Mouse (Mus musculus): ENCODE results near the gene Tmcc1. TPM values are rescaled to one million over a fixed set of nuclear protein-coding genes. Genes with fewer than 3 reads are reported as not detected.

Gene Tmcc1
- total RNA-seq, 1 experiment from 2014 or later = 191 TPM

- no peak for ATAC-seq (ENCODE audit: extremely low read depth, insufficient number of reproducible peaks, low FRiP score, poor library complexity, severe bottlenecking)
Measured at GRCm38 (mm10) chr6:115999227-115999626, 194.1 kb downstream of the Tmcc1 start.

- ATAC-seq (ENCODE audit: extremely low read depth, insufficient number of reproducible peaks, low FRiP score, poor library complexity, severe bottlenecking) = no peak
Measured at GRCm38 (mm10) chr6:115998758-115999157, 194.5 kb downstream of the Tmcc1 start.

- no peak for ATAC-seq (ENCODE audit: extremely low read depth, insufficient number of reproducible peaks, low FRiP score, poor library complexity, severe bottlenecking)
Measured at GRCm38 (mm10) chr6:115997726-115998311, 195.5 kb downstream of the Tmcc1 start.

GRCm38 (mm10) chr6:115996171-115996851 lies 197.0 kb downstream of the Tmcc1 start:
- no peak for ATAC-seq (ENCODE audit: extremely low read depth, insufficient number of reproducible peaks, low FRiP score, poor library complexity, severe bottlenecking)

DNA sequence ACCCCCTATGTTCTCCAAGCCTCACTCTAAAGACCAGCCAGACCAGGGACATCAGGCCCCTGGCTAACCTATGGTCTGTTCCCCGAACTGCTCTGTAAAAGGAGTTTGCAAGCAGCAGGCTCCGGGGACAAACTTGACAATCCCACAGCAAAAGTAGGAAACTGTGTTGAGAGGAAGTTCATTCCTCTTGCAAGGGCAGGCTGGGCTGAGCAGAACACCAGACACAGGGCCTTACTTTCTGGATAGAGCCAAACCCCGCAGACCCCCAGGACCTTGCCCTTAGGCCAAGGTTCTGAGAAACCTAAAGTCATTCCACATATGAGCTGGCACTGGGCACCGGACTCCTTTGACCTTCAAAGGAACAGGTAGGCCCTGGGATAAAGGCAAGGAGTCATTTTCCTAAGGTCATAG lies 197.8 kb downstream of the Tmcc1 start:
- ATAC-seq (ENCODE audit: extremely low read depth, insufficient number of reproducible peaks, low FRiP score, poor library complexity, severe bottlenecking) = no peak

DNA sequence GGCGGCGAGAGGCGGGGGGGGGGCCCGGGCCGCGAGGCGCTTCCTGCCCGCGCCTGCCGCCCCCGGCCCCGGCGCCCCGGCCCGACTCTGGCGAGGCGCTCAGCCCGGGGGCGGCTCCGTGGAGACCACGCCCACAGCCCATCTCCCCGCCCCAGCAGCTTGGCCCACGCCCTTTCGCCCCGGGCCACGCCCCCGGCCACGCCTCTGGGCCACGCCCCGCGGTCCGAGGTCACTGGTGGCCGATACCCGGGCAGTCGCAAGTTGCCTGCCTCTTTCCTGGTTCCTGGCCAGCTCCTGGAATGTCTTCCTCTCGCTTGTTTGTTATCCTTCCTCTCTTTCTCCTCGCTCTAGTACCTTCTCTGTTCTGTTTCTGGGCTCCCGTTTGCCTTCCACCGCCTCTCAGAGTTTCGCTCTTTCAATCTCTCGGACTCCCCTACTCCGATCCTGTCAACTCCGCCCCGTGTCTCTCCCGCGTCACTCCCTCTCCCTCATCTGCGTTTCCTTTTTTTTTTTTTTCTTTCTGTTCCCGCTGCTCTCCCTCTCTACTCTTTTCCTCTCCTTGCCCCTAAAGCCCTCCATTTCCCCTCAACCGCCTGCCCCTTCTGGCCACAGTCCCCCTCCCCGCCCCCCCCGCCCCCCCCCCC lies 198.3 kb downstream of the Tmcc1 start, which contains the start of gene Plxnd1:
TSS of gene Plxnd1 (minus strand) at position 129 of the 644 bp plus-strand sequence.
- peak; percentile 66 for ATAC-seq (ENCODE audit: extremely low read depth, insufficient number of reproducible peaks, low FRiP score, poor library complexity, severe bottlenecking)

GRCm38 (mm10) chr6:115994146-115994876 lies 199.0 kb downstream of the Tmcc1 start:
- no peak for ATAC-seq (ENCODE audit: extremely low read depth, insufficient number of reproducible peaks, low FRiP score, poor library complexity, severe bottlenecking)

DNA sequence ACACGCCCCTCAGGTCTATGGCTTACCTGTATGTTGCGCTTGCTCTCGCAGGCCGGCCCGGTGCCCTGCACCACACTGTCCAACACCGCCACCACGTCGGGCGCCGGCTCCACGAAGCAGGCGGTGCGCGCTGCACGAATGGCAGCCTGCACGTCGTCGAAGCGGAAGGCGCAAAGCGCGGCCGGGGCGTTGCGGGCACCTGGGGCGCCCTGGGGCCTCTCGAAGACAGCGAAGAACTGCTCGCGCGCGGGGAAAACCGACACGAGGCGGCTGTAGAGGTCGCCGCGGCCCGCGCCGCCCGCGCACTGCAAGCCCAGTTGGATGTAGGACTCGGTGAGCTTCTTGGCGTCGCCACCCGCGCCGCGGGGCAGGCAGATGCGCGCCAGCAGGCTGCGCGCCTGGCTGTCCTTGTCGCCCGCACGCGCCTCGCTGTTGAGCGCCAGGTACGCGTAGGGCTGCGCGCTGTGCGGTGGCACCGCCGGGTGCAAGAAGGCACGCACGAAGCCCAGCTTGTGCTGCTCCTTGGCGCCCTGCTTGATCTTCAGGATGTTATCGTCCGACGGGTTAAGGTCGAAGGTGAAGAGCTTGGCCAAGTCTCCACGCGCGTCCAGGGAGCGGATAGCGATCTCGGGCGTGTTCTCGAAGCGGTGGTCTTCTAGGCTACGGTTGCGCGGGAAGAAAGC lies 199.7 kb downstream of the Tmcc1 start:
- ATAC-seq (ENCODE audit: extremely low read depth, insufficient number of reproducible peaks, low FRiP score, poor library complexity, severe bottlenecking) = no peak

- no peak for ATAC-seq (ENCODE audit: extremely low read depth, insufficient number of reproducible peaks, low FRiP score, poor library complexity, severe bottlenecking)
Measured at GRCm38 (mm10) chr6:115992981-115993380, 200.3 kb downstream of the Tmcc1 start.

DNA sequence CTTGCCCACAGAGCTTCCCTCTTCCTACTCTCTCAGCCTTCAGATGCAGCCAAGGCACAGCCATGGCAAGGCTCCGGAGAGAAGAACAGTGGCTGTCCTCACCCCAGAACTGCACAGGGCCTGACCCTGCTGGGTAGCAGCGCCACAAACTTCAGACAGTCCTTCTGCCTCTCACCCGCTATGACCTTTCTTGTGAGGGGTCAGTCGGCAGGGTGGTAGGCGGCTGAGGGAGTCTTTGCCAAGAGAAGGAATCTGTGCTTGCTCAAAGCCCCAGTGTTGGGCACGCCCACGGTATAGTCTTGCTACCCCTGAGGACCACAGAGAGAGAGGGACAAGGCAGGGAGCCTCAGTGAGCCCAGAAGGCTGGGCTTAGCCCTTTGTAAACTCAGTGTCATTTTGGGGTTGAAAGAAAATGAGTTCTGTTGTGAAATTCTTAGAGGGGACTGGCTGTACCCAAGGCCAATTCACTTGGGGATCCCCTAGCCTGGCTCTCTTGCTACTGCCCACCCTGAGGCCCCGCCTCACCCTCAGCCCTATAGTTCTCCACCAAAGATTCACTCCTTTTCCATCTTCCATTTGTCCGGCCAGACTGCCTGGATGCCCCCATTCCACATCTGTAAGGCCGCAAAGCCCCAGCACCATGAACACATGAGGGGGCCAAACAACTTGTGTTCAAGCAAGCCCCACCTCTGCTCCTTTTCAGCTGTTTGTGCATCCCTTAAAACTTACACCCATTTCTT lies 201.2 kb downstream of the Tmcc1 start:
- no peak for ATAC-seq (ENCODE audit: extremely low read depth, insufficient number of reproducible peaks, low FRiP score, poor library complexity, severe bottlenecking)

GRCm38 (mm10) chr6:115991108-115991880 lies 202.0 kb downstream of the Tmcc1 start:
- ATAC-seq (ENCODE audit: extremely low read depth, insufficient number of reproducible peaks, low FRiP score, poor library complexity, severe bottlenecking) = no peak

GRCm38 (mm10) chr6:115990479-115990878 lies 202.8 kb downstream of the Tmcc1 start:
- no peak for ATAC-seq (ENCODE audit: extremely low read depth, insufficient number of reproducible peaks, low FRiP score, poor library complexity, severe bottlenecking)

GRCm38 (mm10) chr6:115990056-115990455 lies 203.2 kb downstream of the Tmcc1 start:
- no peak for ATAC-seq (ENCODE audit: extremely low read depth, insufficient number of reproducible peaks, low FRiP score, poor library complexity, severe bottlenecking)

DNA sequence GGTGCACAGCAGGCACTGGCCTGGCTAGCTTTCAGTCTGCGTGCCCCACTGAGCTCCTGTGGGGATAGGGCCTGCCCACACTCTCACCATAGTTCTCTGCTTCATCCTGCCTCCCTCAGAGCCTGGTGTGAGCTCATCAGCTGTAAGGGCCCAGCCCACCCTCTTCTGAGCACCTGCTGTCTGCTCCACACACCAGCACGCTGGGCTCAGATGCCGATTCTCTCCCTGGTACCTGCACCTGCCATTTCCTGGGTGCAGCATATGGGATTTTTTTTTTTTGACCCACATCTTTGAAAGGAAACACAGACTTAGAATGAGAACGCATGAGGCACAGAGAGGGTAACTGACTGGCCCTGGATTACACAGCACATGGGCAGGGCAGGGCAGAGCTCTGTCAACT lies 203.7 kb downstream of the Tmcc1 start:
- ATAC-seq (ENCODE audit: extremely low read depth, insufficient number of reproducible peaks, low FRiP score, poor library complexity, severe bottlenecking) = no peak

DNA sequence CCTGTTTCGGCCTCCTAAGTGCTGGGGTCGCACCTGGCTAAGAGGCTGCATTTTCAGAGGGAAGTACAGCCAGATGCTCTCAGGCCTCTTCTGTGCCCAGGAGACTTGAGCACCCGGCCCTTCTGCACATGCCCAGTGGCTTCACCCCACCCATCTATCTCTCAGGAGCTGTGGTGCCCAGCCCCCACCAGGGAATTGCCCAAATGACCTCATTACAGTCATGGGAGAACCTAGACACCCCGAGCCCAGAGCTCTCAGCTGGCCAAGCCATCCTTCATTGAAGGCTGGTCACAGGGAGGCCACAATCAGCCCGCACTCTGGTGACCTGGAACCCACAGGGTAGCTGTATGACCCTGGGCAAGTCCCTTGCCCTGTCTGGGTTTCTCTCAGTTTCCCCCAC lies 204.3 kb downstream of the Tmcc1 start:
- no peak for ATAC-seq (ENCODE audit: extremely low read depth, insufficient number of reproducible peaks, low FRiP score, poor library complexity, severe bottlenecking)

- ATAC-seq (ENCODE audit: extremely low read depth, insufficient number of reproducible peaks, low FRiP score, poor library complexity, severe bottlenecking) = peak; percentile 9; the same call in 1 of the 2 replicates
Measured at GRCm38 (mm10) chr6:115987096-115987747, 206.1 kb downstream of the Tmcc1 start.

DNA sequence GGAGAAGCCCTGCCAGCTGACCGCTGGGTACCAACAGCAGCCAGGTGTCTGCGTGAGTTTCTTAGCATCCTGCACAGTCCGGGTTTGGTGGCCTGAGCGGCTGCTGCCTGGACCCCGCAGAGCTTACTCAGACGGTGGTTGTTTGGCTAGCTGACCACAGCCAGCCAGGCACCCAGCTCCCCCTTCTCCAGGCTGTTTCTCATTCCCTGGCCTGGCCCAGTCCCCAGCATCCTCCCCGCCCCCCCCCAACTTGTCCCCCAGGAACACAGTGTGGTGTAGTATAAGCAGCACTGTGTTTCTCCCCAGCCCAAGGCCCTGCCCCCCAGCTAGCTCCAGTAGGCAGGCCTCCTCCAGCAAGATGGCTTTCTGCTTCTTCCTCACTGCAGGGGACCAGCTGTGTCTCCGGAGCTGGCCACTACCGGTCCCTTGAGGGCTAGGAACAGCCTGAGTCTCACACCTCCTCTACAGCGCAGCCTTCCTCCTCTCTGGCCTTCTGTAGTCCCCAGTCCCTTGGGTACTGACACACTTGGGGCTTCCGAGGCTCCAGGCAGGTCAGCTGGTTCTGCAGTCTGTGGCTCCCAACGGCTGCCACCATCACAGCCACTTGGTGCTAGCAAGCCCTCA lies 206.7 kb downstream of the Tmcc1 start:
- ATAC-seq (ENCODE audit: extremely low read depth, insufficient number of reproducible peaks, low FRiP score, poor library complexity, severe bottlenecking) = no peak
